Mouse (Mus musculus): ENCODE data around the gene Kcnn1.
A peak's percentile ranks its signal among the peaks of the same experiment; 100 is the strongest.

Kcnn1 gene

GRCm38 (mm10) chr8:70892896-70893655, 30.0 kb upstream of the Kcnn1 start:
- no peak for DNase-seq (ENCODE audit: low spot score)

- DNase-seq (ENCODE audit: low spot score) = no peak
Observed at GRCm38 (mm10) chr8:70892022-70892895, 29.2 kb upstream of the Kcnn1 start, which contains the start of gene Slc5a5. Slc5a5 (minus strand) TSS chr8:70892757.

GRCm38 (mm10) chr8:70891356-70891755, 28.3 kb upstream of the Kcnn1 start:
- DNase-seq (ENCODE audit: low spot score) = peak; percentile 54

- DNase-seq (ENCODE audit: low spot score) = no peak
Observed at GRCm38 (mm10) chr8:70890656-70891055, 27.6 kb upstream of the Kcnn1 start.

GRCm38 (mm10) chr8:70887669-70888068, 24.6 kb upstream of the Kcnn1 start:
- peak; percentile 55 for DNase-seq (ENCODE audit: low spot score)

- no peak for DNase-seq (ENCODE audit: low spot score)
Observed at GRCm38 (mm10) chr8:70885612-70886011, 22.6 kb upstream of the Kcnn1 start.

- DNase-seq (ENCODE audit: low spot score) = no peak
Observed at GRCm38 (mm10) chr8:70884683-70885082, 21.6 kb upstream of the Kcnn1 start.

- DNase-seq (ENCODE audit: low spot score) = no peak
Observed at GRCm38 (mm10) chr8:70884186-70884585, 21.1 kb upstream of the Kcnn1 start.

- no peak for DNase-seq (ENCODE audit: low spot score)
Observed at GRCm38 (mm10) chr8:70880546-70880945, 17.5 kb upstream of the Kcnn1 start.

- DNase-seq (ENCODE audit: low spot score) = no peak
Observed at GRCm38 (mm10) chr8:70880126-70880525, 17.1 kb upstream of the Kcnn1 start.

- DNase-seq (ENCODE audit: low spot score) = no peak
Observed at GRCm38 (mm10) chr8:70879500-70879899, 16.4 kb upstream of the Kcnn1 start.

- no peak for DNase-seq (ENCODE audit: low spot score)
Observed at GRCm38 (mm10) chr8:70878178-70878577, 15.1 kb upstream of the Kcnn1 start.

- DNase-seq (ENCODE audit: low spot score) = no peak
Observed at GRCm38 (mm10) chr8:70876382-70876781, 13.3 kb upstream of the Kcnn1 start.

GRCm38 (mm10) chr8:70874441-70874840, 11.4 kb upstream of the Kcnn1 start:
- DNase-seq (ENCODE audit: low spot score) = no peak

GRCm38 (mm10) chr8:70873364-70873985, 10.4 kb upstream of the Kcnn1 start, which contains the start of gene Ccdc124:
Ccdc124 (minus strand) TSS chr8:70873935.
- peak; percentile 96 for DNase-seq (ENCODE audit: low spot score)

GRCm38 (mm10) chr8:70872643-70873363, 9.7 kb upstream of the Kcnn1 start:
- peak; percentile 38 for DNase-seq (ENCODE audit: low spot score)

GRCm38 (mm10) chr8:70871195-70871807, 8.2 kb upstream of the Kcnn1 start:
- no peak for DNase-seq (ENCODE audit: low spot score)

- DNase-seq (ENCODE audit: low spot score) = peak; percentile 73
Observed at GRCm38 (mm10) chr8:70869601-70870041, 6.6 kb upstream of the Kcnn1 start.

- DNase-seq (ENCODE audit: low spot score) = no peak
Observed at GRCm38 (mm10) chr8:70869199-70869571, 6.1 kb upstream of the Kcnn1 start.

- DNase-seq (ENCODE audit: low spot score) = peak; percentile 78
Observed at GRCm38 (mm10) chr8:70868559-70869198, 5.6 kb upstream of the Kcnn1 start.

GRCm38 (mm10) chr8:70866566-70866965, 3.5 kb upstream of the Kcnn1 start:
- DNase-seq (ENCODE audit: low spot score) = no peak
